Mouse (Mus musculus) midbrain, embryonic 15.5 days (tissue): ENCODE measurements around the gene Mks1. TPM values are rescaled to one million over a fixed set of nuclear protein-coding genes. Genes with fewer than 3 reads are reported as not detected.

ENCODE experiments used
- ATAC-seq: fragments of 200-750 bp; cut with Nextera tagmentation; replicated peaks from 2 replicates; pipeline ENCODE4 v1.8.0; 2017; ENCODE audit warnings: moderate TSS enrichment
- H3K27ac ChIP-seq: fragments of 300-500 bp; sonication (generic); 2 replicates; pipeline ENCODE4 v1.5.1; 2015; ENCODE audit warnings: mild to moderate bottlenecking, inconsistent platforms
- H3K27me3 ChIP-seq: fragments of 300-500 bp; sonication (generic); replicated peaks from 2 replicates; pipeline ENCODE4 v1.6.1; 2015; ENCODE audit warnings: inconsistent platforms
- H3K36me3 ChIP-seq: fragments of 300-500 bp; sonication (generic); replicated peaks from 2 replicates; pipeline ENCODE4 v1.6.1; 2015; ENCODE audit warnings: inconsistent platforms
- H3K4me1 ChIP-seq: fragments of 300-500 bp; sonication (generic); 2 replicates; pipeline ENCODE4 v1.6.1; 2015; ENCODE audit warnings: inconsistent platforms
- H3K4me2 ChIP-seq: fragments of 300-500 bp; sonication (generic); 2 replicates; pipeline ENCODE4 v1.6.1; 2015; ENCODE audit warnings: inconsistent platforms, mild to moderate bottlenecking, moderate library complexity
- H3K4me3 ChIP-seq: fragments of 300-500 bp; sonication (generic); 2 replicates; pipeline ENCODE4 v1.5.1; 2015; ENCODE audit warnings: mild to moderate bottlenecking, inconsistent platforms
- H3K9ac ChIP-seq: fragments of 300-500 bp; sonication (generic); 2 replicates; pipeline ENCODE4 v1.6.1; 2015; ENCODE audit warnings: mild to moderate bottlenecking, inconsistent platforms
- H3K9me3 ChIP-seq: fragments of 300-500 bp; sonication (generic); 2 replicates; pipeline ENCODE4 v1.6.1; 2016; ENCODE audit warnings: inconsistent platforms
- WGBS: fragments of 180-500 bp; shearing (Covaris S2); methylation state at CpG from one replicate; pipeline ENCODE4 v1.1.7; 2015; ENCODE audit warnings: mixed read lengths; 5-methylcytosine and 5-hydroxymethylcytosine counted together
- polyA plus RNA-seq: library from polyadenylated mRNA; unstranded; fragments of >200 nt; fragmentation: Nextera tagmentation; extraction: Ambion mirVana; gene quantifications from 2 replicates; pipeline ENCODE4 v1.2.1, GENCODE M21; 2015

Mks1 gene
- polyA plus RNA-seq, 1 experiment from 2014 or later = 12.8 TPM

DNA sequence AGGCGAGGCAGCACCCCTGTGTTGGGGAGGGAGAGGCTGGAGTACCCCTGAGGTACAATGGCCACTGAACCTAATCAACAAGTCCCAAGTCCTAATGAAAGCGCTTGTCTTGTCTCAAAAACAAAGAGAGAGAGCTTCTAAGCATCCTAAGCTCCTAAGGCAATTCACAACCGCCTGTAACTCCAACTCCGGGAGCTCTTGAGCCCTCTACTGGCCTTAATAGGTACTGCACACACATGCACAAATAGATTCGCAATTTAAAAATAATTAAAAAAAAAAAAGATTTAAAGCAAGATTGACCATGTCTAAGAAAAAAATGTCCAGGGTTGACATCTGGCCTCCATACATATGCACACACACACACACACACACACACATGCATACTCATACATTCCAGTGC, 30.5 kb downstream of the Mks1 start:
- H3K4me1 ChIP-seq = no peaks in the 10 kb centered on the region
- WGBS = 50% methylated on average over 5 of the region's 5 CpGs
- H3K9me3 ChIP-seq = no peaks in the 10 kb centered on the region
- ATAC-seq = no peak
- no peaks in the 10 kb centered on the region for H3K36me3 ChIP-seq
- H3K4me3 ChIP-seq = no peak overlapping the region
- no peaks in the 10 kb centered on the region for H3K27me3 ChIP-seq
- H3K9ac ChIP-seq = no peak overlapping the region
- H3K4me2 ChIP-seq = no peak overlapping the region
- no peak overlapping the region for H3K27ac ChIP-seq

DNA sequence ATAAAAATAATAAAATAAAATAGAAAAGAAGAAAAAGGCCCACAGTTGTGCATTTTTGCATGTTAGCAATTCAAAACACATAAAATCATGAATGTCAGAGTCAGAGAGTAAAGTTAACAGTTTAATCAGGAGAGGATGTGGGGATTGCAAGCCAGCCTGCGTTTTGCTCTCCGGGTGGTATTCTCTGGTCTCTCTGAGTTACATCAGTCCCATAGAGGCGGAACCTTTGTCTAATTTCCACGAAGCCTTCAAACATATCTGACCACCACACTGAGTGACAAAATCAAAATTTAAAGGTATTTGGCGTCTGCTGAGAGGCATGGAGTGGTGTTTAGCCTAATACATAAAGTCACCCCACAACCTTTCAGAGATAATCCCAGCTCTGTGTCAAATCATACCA, 31.8 kb downstream of the Mks1 start:
- no peak overlapping the region for H3K4me2 ChIP-seq
- no peaks in the 10 kb centered on the region for H3K27me3 ChIP-seq
- H3K4me1 ChIP-seq = no peaks in the 10 kb centered on the region
- H3K27ac ChIP-seq = no peak overlapping the region
- 76% methylated on average over 5 of the region's 5 CpGs for WGBS
- H3K9me3 ChIP-seq = no peaks in the 10 kb centered on the region
- H3K4me3 ChIP-seq = no peak overlapping the region
- no peaks in the 10 kb centered on the region for H3K36me3 ChIP-seq
- no peak for ATAC-seq
- H3K9ac ChIP-seq = no peak overlapping the region

DNA sequence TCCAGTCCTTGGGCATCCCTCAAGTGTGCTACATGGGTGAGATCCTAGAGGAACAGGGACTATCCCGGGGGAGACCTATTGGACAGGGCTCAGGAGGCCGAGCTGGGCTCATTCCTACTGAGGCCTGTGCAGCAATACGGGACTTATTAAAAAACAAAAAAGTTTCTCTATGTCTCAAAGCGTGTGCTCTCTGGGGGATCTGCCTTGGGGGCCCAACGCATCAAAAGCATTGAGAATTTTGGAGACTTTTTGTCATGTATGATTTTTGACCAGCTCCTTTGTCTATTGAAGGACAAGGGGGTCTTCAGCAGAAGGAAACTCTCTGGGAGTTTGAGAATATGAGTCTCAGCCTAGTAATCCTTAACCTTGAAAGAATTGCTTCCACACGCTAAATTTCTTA, 39.2 kb downstream of the Mks1 start, which contains the start of gene Olfr462:
Olfr462 (minus strand) TSS at position 101 of the 400 bp plus-strand sequence.
- 93% methylated on average over 6 of the region's 6 CpGs for WGBS
- Histone ChIP-seq H3K4me1 (no peaks in the 10 kb centered on the region), H3K9ac (no peak within 1 kb of the TSS), H3K27ac (no peak within 1 kb of the TSS), H3K4me2 (no peak within 1 kb of the TSS), H3K4me3 (no peak within 1 kb of the TSS), H3K9me3 (no peaks in the 10 kb centered on the region), H3K36me3 (no peaks in the 10 kb centered on the region), H3K27me3 (no peaks in the 10 kb centered on the region)
- ATAC-seq = no peak

DNA sequence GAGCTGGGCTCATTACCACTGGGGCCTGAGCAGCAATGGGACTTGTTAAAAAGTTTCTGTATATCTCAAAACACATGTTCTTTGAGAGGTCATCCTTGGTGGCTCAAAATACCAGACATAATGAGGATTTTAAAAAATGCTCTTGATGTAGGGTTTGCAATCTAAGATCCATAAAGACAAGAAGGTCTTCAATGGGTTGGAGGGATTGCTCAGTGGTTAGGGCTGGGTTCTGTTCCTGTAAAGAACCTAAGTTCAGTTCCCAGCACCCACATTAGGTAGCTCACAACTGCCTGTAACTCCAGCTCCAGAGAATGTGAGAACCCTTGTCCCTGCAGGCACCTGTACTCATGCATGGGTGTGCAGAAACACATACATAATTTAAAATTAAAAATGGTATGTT, 44.3 kb downstream of the Mks1 start, which contains the start of gene Olfr463:
Olfr463 (minus strand) TSS at position 101 of the 400 bp plus-strand sequence.
- Histone ChIP-seq H3K27me3 (no peaks in the 10 kb centered on the region), H3K27ac (no peak within 1 kb of the TSS), H3K9ac (no peak within 1 kb of the TSS), H3K4me1 (no peaks in the 10 kb centered on the region), H3K4me3 (no peak within 1 kb of the TSS), H3K9me3 (no peaks in the 10 kb centered on the region), H3K4me2 (no peak within 1 kb of the TSS), H3K36me3 (no peaks in the 10 kb centered on the region)
- ATAC-seq = no peak

DNA sequence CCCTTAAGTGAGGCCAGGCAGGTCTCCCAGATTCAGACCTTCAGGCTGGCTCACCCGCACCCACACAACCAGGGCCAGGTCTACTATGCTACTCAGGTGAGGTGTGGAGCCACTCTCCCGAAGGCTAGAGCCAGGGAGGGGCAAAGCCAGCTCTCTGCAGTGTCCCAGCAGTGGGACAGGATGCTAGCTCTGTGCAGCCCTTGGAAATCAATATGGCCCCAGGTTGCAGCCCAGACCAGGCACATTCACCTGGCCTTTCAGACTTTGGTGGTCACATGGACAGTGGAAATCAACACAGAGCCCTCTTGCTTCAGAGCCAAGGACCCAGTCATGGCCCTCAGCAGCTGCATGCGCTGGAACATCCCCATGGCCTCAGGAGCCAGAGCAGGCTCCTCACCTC, 51.3 kb downstream of the Mks1 start:
- no peaks in the 10 kb centered on the region for H3K36me3 ChIP-seq
- no peak overlapping the region for H3K27ac ChIP-seq
- H3K9ac ChIP-seq = no peak overlapping the region
- H3K4me3 ChIP-seq = no peak overlapping the region
- no peak for ATAC-seq
- no peaks in the 10 kb centered on the region for H3K9me3 ChIP-seq
- 80% methylated on average over 3 of the region's 3 CpGs for WGBS
- H3K4me2 ChIP-seq = no peak overlapping the region
- no peaks in the 10 kb centered on the region for H3K4me1 ChIP-seq
- H3K27me3 ChIP-seq = no peaks in the 10 kb centered on the region

Other genes with a start within 250 kb of the Mks1 start
- gene Hsf5, start 236.1 kb upstream of the Mks1 start, polyA plus RNA-seq = 0.37 and 0.61 TPM in 2 replicates
- 0.83 and 1.2 TPM in 2 replicates for gene Rnf43, start 190.5 kb upstream of the Mks1 start, polyA plus RNA-seq
- gene Supt4a, start 115.7 kb upstream of the Mks1 start, polyA plus RNA-seq = 136 and 137 TPM in 2 replicates
- gene Tspoap1, start 92.7 kb upstream of the Mks1 start, polyA plus RNA-seq = 65.8 and 72.5 TPM in 2 replicates
- gene Mpo, start 59.6 kb upstream of the Mks1 start, polyA plus RNA-seq = 0.12 and 1.2 TPM in 2 replicates
- gene Lpo, start 24.9 kb upstream of the Mks1 start, polyA plus RNA-seq = 1.5 and 1.8 TPM in 2 replicates
- 0.36 TPM in 2 replicates for gene Epx, start 22.3 kb downstream of the Mks1 start, polyA plus RNA-seq
- not detected in 2 replicates for gene Olfr462, start 39.1 kb downstream of the Mks1 start, polyA plus RNA-seq
- not detected in 2 replicates for gene Olfr463, start 44.2 kb downstream of the Mks1 start, polyA plus RNA-seq
- 0.14 and 0.25 TPM in 2 replicates for gene Olfr464, start 67.8 kb downstream of the Mks1 start, polyA plus RNA-seq
- gene Dynll2, start 134.3 kb downstream of the Mks1 start, polyA plus RNA-seq = 65.3 and 65.8 TPM in 2 replicates
- gene Srsf1, start 194.2 kb downstream of the Mks1 start, polyA plus RNA-seq = 229 and 241 TPM in 2 replicates
- 50.6 and 52.2 TPM in 2 replicates for gene Vezf1, start 215.1 kb downstream of the Mks1 start, polyA plus RNA-seq
- 50.2 and 54.6 TPM in 2 replicates for gene Cuedc1, start 244.8 kb downstream of the Mks1 start, polyA plus RNA-seq